Comparison of ENCODE assay signal across 8 mouse cellular contexts in genomic region chr14:44843768-44844755, GRCm38 (mm10). TPM values are rescaled to one million over a fixed set of nuclear protein-coding genes. Genes with fewer than 3 reads are reported as not detected.
DNase-seq lines count a peak whose midpoint lies in the region; ATAC-seq and TF ChIP-seq lines count a peak whose summit lies in the region.

No protein-coding gene starts in this region.

- no peaks in the 10 kb centered on the region for H3K9me3 ChIP-seq in heart, postnatal 0 days (replicated peaks; ENCODE audit: control insufficient read depth, low read length)
- no peaks in the 10 kb centered on the region for H3K9me3 ChIP-seq in hindbrain, embryonic 15.5 days

- H3K27ac ChIP-seq in heart, postnatal 0 days (ENCODE audit: low read depth): no peak overlapping the region
- no peak overlapping the region for H3K27ac ChIP-seq in hindbrain, embryonic 15.5 days (replicated peaks)

- no peak overlapping the region for H3K9ac ChIP-seq in heart, postnatal 0 days (replicated peaks; ENCODE audit: low read depth, low read length)
- H3K9ac ChIP-seq in hindbrain, embryonic 15.5 days: no peak overlapping the region

- peak; percentile 58 for ATAC-seq in heart, postnatal 0 days (ENCODE audit: insufficient read depth, low read depth)
- ATAC-seq in hindbrain, embryonic 15.5 days (ENCODE audit: low FRiP score, low read depth): peak; percentile 62

- no peak for TF ChIP-seq EP300 in heart, postnatal 0 days (IDR thresholded peaks at IDR 0.05; ENCODE audit: low read depth)

- peak overlapping the region; percentile 52 for H3K4me2 ChIP-seq in heart, postnatal 0 days (ENCODE audit: low read depth, low read length)
- peak overlapping the region; percentile 37 for H3K4me2 ChIP-seq in hindbrain, embryonic 15.5 days

- H3K36me3 ChIP-seq in heart, postnatal 0 days (replicated peaks; ENCODE audit: control insufficient read depth, insufficient read depth, low read length): no peaks in the 10 kb centered on the region
- no peaks in the 10 kb centered on the region for H3K36me3 ChIP-seq in hindbrain, embryonic 15.5 days

- H3K4me1 ChIP-seq in heart, postnatal 0 days (ENCODE audit: control insufficient read depth, insufficient read depth): no peaks in the 10 kb centered on the region; the same call in 1 of the 2 replicates
- 0 out of 2 replicates have a peak, but pooled peaks cover 3% of the 10 kb centered on the region for H3K4me1 ChIP-seq in hindbrain, embryonic 15.5 days (replicated peaks)

- no peak for DNase-seq in heart, postnatal 0 days (ENCODE audit: low spot score)
- no peak for DNase-seq in heart, adult 18-20 months
- DNase-seq in embryo, embryonic 10 days (ENCODE audit: low spot score): peak; percentile 49
- DNase-seq in neural tube, embryonic 10.5 days (ENCODE audit: extremely low spot score, low spot score): peak; percentile 18
- DNase-seq in adrenal gland, postnatal 14 days: no peak
- no peak for DNase-seq in cerebellum, adult 11-12 months
- no peak for DNase-seq in cerebellum, postnatal 25 days

- no peak for TF ChIP-seq CTCF in heart, postnatal 0 days (IDR thresholded peaks at IDR 0.05; ENCODE audit: low read depth)

- H3K4me3 ChIP-seq in heart, postnatal 0 days (ENCODE audit: low read depth, low read length): peak overlapping the region; percentile 30; the same call in 1 of the 2 replicates
- 0 out of 2 replicates have a peak overlapping the region, but pooled peaks have one; percentile 15 for H3K4me3 ChIP-seq in hindbrain, embryonic 15.5 days

- no peaks in the 10 kb centered on the region for H3K27me3 ChIP-seq in heart, postnatal 0 days (ENCODE audit: control insufficient read depth, insufficient read depth, low read length)
- H3K27me3 ChIP-seq in hindbrain, embryonic 15.5 days: no peaks in the 10 kb centered on the region

- 31% methylated on average over 15 of the region's 15 CpGs for WGBS in heart, postnatal 0 days
- WGBS in hindbrain, embryonic 15.5 days: 46% methylated on average over 15 of the region's 15 CpGs

RNA-seq across cellular contexts. Expression of gene Ptgdr, which starts 15.1 kb away (rescaled TPM):
- total RNA-seq in heart, postnatal 0 days (2014; rRNA removed; ENCODE audit: low replicate concordance): not detected in 2 replicates
- polyA plus RNA-seq in heart, postnatal 0 days (2015; fragmentation: Nextera tagmentation; extraction: Ambion mirVana): not detected in 2 replicates
- total RNA-seq in heart, adult 18-20 months (2021): not detected
- 0.34 and 0.41 TPM in 2 replicates for polyA plus RNA-seq in hindbrain, embryonic 15.5 days (2015; fragmentation: Nextera tagmentation; extraction: Ambion mirVana)
- total RNA-seq in adrenal gland, postnatal 14 days (2021): not detected in 2 replicates

Comparison
In these comparisons a context has a peak if more than half of its experiments do, and no peak if none do; other contexts are left out.
1. DNase-seq: peak in embryo, embryonic 10 days (single experiment) and neural tube, embryonic 10.5 days (single experiment); none in heart, postnatal 0 days (single experiment), heart, adult 18-20 months (0 of 2), adrenal gland, postnatal 14 days (single experiment), cerebellum, adult 11-12 months (single experiment) and cerebellum, postnatal 25 days (0 of 2).